Mouse (Mus musculus) layer of hippocampus, adult 9-11 months (tissue): ENCODE results near the gene Ephb1.

Experiments
- DNase-seq: peaks from one replicate; pipeline ENCODE4 v3.0.0; 2022

The Ephb1 gene

GRCm38 (mm10) chr9:101956228-101956627 lies 398.3 kb downstream of the Ephb1 start:
- DNase-seq, result peak; percentile 34

GRCm38 (mm10) chr9:101954529-101954928 lies 400.0 kb downstream of the Ephb1 start:
- no peak for DNase-seq

- DNase-seq, result no peak
Measured at GRCm38 (mm10) chr9:101950101-101950500, 404.4 kb downstream of the Ephb1 start.

DNA sequence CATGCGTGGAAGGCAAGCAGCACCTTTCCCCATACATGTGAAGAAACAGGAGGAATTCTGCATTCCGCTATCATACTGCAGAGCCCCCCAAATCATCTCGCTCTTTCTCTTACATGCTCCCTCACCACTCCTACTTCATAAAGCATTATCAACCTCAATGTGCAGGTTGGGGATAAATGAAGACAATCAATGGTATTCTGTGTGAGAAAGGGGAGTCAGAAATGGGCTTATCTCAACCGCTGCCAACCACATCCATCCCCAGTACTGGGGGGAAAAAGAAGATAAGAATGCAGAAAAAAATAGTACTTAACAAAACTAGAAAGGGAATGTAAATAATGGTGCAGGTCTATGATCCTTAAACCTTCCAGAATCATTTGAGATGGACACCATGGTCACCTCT lies 408.7 kb downstream of the Ephb1 start:
- no peak for DNase-seq

GRCm38 (mm10) chr9:101945326-101945725 lies 409.2 kb downstream of the Ephb1 start:
- no peak for DNase-seq

GRCm38 (mm10) chr9:101942058-101942669 lies 412.3 kb downstream of the Ephb1 start:
- DNase-seq, result peak; percentile 27

DNA sequence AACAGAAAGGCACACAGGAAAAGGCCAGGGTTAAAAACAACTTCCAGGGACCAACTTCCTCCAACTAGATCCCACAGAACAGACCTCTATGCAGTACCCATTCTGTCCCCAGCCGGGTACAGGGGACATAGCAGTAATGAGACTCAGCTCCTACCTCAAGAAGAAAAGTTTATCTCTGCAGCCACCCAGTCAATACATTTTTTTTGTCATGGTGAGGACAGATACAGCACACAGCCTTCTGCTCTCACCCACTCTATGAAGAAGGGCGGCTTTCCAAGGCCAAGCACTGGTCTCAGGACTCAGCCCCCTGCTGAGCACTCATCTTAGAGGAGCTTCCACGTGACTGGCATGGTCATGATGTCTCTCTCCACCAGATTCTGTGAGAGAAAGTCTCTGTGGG lies 414.3 kb downstream of the Ephb1 start:
- no peak for DNase-seq

GRCm38 (mm10) chr9:101939006-101939405 lies 415.5 kb downstream of the Ephb1 start:
- no peak for DNase-seq

GRCm38 (mm10) chr9:101938066-101938465 lies 416.4 kb downstream of the Ephb1 start:
- no peak for DNase-seq

GRCm38 (mm10) chr9:101934887-101935286 lies 419.6 kb downstream of the Ephb1 start:
- DNase-seq, result no peak

GRCm38 (mm10) chr9:101933946-101934573 lies 420.4 kb downstream of the Ephb1 start:
- no peak for DNase-seq

- DNase-seq, result no peak
Measured at GRCm38 (mm10) chr9:101924829-101925228, 429.7 kb downstream of the Ephb1 start.

DNA sequence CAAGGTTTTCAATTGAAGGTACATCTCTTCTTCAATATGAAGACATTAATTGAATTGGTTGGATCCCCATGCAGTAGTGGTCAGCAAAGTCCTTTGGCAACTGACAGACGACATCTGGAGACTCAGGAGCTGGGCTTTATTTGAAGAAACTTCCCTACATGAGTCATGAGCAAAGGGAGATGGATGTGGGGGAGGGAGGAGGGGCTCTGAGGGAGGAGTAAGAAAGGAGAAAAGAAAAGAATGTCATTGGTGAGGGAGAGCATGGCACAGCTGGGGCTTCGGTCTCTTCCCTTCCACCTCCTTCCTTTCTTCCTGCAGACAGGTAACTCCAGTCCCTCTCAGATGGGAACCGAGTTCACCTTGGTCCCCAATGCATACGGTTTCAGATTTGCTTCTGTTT lies 431.6 kb downstream of the Ephb1 start:
- no peak for DNase-seq

DNA sequence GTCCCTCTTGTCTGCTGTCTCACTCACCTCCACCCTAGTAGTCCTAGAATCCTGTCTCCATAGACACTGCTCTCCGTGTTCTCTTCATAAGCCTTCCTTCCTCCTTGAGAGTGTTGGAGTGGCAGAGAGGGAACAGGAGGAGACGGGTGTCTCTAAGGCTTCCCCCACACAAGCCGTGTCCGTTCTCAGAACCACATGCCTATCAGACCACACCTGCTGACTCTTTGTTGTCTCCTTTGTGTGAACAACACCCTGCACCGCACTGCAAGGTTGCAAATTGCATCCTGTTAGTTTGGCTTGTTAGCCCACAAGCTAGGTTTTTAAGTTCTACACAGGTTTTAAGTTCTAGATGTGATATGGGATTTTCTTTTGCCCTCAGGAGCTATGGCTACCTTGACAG lies 435.2 kb downstream of the Ephb1 start:
- DNase-seq, result no peak

DNA sequence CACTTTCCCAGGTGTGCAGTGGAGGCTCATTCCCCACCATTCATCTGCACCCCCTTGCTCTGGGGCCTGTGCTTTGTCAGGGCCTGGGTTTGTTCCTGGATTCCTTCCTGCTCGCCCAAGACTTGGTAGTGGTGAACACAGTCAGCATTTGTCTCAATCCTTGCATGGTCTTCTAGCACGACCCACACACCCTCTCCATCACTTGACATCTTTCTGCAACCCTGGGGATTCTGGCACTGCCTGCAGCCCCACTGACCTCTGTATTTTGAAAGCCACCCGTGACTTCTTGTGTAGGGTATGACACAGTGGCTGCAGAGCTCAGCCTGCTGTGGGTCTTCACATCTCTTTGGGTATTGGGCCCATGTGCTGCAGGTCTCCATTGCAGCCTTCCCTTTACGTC lies 435.7 kb downstream of the Ephb1 start:
- DNase-seq, result no peak

DNA sequence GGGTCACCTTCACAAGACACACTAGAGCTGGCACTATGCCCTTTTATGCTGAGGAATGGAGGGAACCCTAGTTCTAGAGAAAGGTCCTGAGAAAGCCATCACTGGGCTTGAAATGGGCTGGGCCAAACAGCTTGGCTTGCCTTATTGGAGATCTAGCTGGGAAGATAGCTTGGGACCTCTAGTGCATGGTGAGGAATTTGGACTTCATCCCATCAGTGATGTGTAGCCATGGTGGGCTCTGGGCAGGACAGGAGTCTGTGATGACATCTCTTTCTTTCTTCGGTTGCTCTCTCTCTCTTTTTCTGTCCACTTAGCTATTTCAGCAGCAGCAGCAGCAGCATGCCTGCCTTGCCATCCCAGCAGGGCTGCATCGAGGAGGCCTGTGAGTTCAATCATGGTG lies 439.4 kb downstream of the Ephb1 start:
- no peak for DNase-seq

DNA sequence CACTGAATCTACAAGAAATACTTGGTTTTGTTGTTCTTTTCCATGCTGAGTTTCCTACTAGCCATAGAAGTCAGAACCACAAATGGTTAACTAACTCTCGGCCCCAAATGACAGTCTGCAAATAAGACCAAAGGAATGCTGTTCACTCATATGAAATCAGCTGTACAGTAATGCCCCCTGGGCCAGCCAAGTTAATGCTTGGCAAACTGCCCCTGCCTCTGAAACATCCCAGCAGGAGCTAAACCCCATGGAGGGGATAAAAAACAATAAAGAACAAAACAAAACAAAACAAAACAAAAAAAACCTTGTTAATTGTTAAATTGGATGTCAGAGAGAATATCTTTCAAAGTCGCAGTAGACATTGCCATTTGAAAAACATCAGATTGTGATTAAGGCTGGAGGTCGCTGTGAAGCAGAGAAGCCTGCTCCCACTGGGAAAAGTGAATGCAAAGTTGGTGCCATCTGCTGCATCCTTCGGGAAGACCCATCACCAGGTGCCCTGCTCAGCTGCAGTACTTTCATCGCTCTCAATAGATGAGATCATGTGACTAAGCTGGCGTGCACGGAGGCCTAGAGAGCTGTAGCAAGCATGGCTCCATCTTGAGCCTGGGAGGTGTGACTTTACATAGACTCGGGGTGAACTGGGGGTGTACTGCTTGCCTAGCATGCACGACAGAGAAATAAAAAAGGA lies 443.2 kb downstream of the Ephb1 start:
- DNase-seq, result peak; percentile 38

GRCm38 (mm10) chr9:101909491-101909890 lies 445.0 kb downstream of the Ephb1 start:
- DNase-seq, result no peak

DNA sequence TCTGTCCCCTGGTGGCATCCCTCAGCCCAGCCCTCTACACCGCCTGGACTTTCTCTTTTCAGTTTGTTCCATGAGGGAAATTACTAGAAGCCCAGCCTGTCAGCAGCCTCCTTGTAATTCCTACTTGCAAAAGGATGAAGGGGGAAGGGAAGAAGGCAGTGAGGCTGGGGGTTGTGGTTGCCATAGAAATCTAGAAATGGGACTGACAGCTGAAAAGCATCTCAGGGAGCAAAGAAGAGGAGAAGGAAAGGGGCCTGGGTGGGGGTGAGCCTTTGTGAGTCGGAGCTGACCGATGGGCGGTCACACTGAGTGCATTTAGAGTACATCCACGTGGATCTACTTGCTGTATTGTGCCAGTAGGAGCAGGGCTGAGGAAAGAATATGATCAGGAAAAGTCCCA lies 445.6 kb downstream of the Ephb1 start:
- DNase-seq, result no peak

DNA sequence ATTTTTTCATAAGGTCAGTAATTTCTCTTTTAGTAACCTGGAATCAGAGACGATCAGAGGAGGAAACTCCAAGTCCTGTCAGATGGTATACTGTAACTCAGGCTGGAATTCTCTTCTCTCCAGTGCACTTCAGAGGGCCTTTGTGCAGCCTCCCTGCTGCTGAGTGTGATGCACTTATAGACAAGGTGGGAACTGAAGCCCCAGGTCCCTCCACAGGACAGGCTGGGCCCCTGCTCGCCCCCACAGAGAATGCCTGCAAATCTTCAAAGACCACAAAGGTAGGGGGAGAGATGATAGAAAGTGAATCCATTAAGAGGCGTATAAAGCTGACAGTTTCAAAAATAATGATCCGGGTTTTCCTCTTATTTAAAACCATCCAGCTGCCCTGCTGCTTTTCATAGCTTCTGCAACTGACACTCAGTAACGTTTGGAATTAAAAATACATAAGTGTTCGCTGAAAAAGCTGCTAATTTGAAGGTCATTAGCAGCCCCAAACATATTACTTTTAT lies 446.7 kb downstream of the Ephb1 start:
- DNase-seq, result no peak

- DNase-seq, result no peak
Measured at GRCm38 (mm10) chr9:101903406-101903805, 451.1 kb downstream of the Ephb1 start.

DNA sequence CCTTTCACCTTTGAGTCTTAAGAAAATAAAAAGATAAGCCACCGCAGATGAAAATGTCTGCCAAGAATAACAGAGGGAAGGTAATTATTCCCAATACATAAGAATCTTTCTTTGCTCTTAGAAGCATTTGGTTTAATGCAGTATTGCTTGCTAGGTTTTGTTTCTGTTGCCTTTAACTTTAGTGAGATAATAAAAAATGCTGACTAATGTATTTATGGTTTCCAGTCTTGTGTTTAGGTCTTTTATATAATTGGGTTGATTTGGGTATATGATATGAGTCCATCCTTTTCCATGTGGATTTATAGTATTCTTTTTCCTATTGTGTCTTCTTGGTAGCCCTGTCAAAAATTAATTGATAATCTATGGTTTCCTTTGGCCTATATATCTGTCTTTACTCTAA lies 456.6 kb downstream of the Ephb1 start:
- no peak for DNase-seq

DNA sequence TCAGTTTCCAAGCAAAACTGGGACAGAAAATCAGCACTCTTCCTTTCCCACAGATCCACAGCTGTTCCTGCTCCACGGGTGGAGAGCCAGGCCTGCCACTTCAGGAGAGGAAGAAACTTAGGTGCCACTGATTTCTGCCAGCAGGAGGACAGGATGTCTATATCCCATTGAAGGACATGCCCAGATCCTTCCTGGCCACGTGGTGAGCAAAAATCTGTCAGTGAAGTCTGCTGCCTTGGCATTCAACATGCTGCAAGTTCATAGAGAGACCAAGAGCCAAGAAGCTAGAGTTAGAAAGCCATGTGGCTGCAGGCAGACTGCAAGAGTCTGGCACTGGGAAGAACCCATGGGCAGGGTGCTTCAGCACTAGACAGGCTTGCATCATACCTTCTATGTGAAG lies 471.2 kb downstream of the Ephb1 start:
- DNase-seq, result no peak
